5 mouse cellular contexts compared by ENCODE assay signal in genomic region chr7:45255822-45256221, GRCm38 (mm10). TPM values are rescaled to one million over a fixed set of nuclear protein-coding genes. Genes with fewer than 3 reads are reported as not detected.
"Had no signal": no experiment of that assay in that cellular context is flagged by ENCODE, and none has a peak within 500 bp of the region (broad histone marks: within the 10 kb centered on the region; RNA-seq: fewer than 3 reads in every experiment).

No protein-coding gene starts in this region.

RNA-seq across cellular contexts. Expression of gene Slc6a16, which starts 14.9 kb away (rescaled TPM):
- total RNA-seq: megakaryocyte progenitor cell, adult 5-6 weeks had no signal

RNA-seq across cellular contexts. Expression of gene Slc6a21, which starts 21.5 kb away (rescaled TPM):
- total RNA-seq: layer of hippocampus, adult 2 months; layer of hippocampus, postnatal 10 days; left cerebral cortex, postnatal 36 days; megakaryocyte progenitor cell, adult 5-6 weeks; midbrain, postnatal 0 days had no signal

RNA-seq across cellular contexts. Expression of gene Tead2, which starts 40.3 kb away (rescaled TPM):
- total RNA-seq: megakaryocyte progenitor cell, adult 5-6 weeks had no signal
